Mouse (Mus musculus): ENCODE measurements around the gene Chrna9. TPM values are rescaled to one million over a fixed set of nuclear protein-coding genes. Genes with fewer than 3 reads are reported as not detected.
"Not testable (repeated sequence)": the region's sequence is repeated elsewhere in the genome, so short reads cannot be mapped to it uniquely, and the experiment has no call there.

Chrna9 gene
- total RNA-seq, 2 experiments from 2014 or later = not detected

DNA sequence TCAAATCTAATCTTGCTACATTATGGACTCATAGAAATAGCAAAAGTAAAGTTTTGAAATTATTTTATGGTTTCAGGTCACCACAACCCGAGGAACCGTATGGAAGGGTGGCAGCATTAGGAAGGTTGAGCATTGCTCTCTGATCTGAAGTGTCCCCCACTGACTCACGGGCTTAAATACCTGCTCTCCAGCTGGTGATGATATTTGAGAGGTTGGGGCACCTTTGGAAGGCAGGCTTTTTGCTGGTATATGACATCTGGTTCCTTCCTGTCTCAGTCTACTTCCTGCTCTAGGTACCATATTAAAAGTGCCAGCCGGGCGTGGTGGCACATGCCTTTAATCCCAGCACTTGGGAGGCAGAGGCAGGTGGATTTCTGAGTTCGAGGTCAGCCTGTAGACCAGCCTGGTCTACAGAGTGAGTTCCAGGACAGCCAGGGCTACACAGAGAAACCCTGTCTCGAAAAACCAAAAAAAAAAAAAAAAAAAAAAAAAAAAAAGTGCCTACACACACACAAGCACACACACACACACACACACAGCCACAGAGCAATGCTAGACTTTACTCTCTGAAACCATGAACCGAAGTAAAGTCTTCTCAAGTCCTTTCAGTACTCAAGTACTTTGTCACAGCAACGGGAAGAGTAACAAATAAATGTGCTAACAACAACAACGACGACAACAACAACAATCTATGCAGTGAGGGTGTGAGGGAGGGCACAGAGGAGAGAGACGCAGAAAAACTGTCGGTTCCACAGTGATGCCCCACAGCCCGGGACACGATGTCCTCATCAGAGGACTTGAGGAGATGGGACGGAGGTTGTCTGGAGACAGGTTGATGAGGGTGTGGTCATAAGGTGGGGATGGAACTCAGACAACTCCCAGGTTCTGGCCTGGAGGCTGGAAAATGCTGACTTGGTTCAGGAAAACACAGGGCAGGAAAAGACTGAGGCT is 19.7 kb downstream of the Chrna9 start:
- no peak for ATAC-seq (replicated peaks; ENCODE audit: low FRiP score, poor library complexity, severe bottlenecking)

DNA sequence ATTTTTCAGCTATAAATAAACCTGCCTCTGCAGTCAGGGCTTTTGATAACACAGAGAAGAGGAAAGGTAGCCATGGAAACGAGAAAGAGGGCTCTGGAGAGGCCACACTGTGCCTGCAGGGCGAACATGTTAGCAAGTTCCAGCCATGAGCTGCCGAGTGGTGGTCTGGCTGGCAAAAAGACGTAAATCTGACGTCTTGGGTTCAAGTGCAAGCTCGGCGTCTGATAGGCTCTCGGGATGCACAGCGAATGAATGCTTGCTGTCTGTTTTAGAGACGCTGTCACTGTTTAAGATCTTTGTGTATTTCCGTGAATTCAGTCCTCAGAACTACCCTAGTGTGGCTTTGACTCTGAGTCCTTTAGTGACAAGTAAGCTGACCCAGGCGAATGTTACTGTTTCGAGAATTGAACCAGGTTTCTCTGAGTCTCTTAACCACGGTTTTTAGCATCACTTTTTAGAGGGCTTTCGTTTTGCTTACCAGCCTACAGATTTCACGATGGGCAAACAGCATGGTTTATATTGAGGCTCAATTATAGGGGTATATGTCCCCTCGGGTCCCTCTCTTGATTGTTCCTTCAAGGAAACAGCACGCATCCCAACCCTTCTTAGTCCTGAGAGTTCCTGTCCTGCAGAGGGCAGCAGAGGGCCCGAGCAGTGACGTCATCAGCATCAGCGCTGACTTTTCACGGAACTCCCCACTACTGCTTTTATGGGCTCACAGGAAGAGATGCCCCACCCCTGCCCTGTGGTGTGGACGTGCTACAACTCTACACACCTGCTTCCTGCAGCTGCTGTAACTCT is 20.8 kb downstream of the Chrna9 start:
- ATAC-seq (replicated peaks; ENCODE audit: low FRiP score, poor library complexity, severe bottlenecking) = peak; percentile 86

DNA sequence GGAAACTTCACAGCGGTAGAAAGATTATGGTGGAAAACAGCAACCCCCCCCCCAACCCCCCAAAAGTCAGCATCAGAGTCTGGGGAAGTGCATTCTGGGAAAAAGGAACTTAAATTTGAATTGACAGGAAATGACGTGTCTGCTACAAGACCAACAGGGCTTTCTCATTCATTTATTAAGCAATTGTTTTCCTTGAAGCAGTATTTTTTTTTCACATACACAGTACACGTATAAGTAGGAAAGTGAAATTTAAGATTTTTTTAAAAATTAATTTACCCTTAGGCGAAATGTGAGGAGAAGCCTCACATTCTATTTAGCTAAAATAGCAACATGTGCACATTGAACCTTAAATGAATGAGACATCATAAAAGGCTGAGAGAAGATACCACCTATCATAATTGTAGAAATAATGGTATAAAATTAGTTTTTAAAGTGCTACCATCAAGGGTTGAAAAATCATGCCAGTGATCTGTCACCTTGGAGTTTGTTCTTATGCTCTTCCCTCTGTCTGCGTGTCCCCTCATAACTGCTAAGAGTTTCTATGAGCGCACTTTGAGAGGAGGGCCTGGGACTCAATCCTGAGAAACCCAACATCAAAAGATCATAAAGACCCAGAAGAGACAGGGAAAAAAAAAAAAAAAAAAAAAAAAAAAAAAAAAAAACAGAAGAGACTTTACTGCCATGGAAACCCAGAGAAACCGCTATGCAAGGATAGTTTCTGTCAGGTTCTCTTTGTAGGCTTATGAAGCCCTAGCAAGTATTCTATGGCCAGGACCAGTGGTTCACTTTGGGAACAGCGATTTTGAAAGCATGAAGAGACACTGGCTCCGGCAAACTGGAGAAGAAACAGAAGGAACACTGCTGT is 21.7 kb downstream of the Chrna9 start:
- no peak for ATAC-seq (replicated peaks; ENCODE audit: low FRiP score, poor library complexity, severe bottlenecking)

DNA sequence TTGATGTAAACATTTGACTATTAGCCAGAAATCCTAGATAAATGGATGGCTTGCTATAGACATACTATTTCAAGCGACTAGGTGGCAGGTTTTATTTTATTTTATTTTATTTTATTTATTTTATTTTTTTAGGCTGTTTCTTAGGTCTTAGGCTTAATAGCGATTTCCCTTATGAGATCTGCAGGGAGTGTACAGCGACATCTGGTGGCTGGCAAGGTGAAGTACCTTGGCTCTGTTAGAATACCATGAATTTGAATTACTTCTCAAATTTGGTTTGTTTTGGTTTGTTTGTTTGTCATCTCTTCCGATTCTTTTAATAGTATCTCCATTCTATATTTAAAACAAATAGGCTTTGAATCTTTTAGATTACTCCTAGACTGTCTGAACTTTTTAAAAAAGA is 23.9 kb downstream of the Chrna9 start:
- no peak for ATAC-seq (replicated peaks; ENCODE audit: low FRiP score, poor library complexity, severe bottlenecking)

DNA sequence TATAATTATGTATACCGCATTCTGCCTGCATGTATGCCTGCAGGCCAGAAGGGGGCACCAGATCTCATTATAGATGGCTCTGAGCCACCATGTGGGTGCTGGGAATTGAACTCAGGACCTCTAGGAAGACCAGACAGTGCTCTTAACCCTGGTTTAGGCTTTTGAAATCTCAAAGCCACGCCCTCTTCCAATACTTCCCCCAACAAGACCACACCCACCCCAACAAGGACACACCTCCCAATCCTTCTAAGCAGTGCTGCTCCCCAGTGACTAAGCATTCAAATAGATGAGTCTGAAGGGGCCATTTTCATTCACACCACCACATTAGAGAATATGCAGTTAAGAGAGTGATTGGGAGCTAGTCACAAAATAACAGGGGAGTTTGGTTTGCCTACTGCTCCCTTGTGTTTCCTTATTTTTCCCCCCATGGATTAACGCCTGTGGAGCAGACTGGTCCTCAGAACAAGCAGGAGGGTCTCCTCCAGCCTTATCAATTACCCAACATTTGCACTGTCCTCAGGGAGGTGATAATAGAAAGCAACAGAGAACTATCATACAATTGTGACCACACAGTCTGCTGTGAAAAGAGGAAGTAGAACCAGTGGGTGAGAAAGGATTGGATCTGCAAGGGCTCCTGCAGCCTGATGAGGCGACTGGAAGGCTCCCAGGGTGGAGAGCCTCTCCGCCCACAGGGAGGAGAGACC is 25.3 kb downstream of the Chrna9 start:
- no peak for ATAC-seq (replicated peaks; ENCODE audit: low FRiP score, poor library complexity, severe bottlenecking)

DNA sequence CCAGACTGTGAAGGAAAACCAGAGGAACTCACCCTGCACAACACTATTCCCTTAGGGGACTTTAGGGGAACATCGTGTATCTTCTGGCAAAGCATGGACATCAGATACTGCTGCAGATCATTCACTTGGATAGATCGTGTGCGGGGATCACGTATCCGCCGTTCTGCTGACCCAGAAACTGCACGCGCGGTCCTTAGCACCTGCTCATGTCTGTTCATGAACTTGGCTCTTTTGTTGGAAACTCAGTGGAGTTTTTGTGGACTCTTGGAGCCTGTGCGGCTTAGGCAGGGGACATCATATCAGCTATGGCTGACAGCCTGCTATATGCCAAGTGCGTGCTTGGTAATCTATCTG is 25.9 kb downstream of the Chrna9 start:
- ATAC-seq (replicated peaks; ENCODE audit: low FRiP score, poor library complexity, severe bottlenecking) = no peak

DNA sequence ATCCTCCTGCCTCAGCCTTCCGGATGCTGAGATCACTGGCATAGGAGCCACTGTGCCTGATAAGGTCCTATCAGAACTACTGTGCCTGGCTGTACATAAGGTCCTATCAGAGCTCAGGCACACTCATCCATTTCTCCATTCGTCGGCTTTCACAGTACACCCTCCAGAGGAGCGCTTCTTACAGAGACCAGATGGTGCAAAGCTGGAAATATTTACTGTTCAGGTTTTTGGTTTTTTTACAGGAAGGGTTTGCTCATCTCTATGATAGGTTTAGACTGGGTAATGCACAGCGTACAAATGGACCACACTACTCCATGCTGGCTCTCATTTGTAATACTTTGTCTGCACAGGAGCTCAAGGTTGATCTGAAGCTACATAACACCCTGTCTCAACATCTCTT is 28.6 kb downstream of the Chrna9 start:
- ATAC-seq (replicated peaks; ENCODE audit: low FRiP score, poor library complexity, severe bottlenecking) = no peak

DNA sequence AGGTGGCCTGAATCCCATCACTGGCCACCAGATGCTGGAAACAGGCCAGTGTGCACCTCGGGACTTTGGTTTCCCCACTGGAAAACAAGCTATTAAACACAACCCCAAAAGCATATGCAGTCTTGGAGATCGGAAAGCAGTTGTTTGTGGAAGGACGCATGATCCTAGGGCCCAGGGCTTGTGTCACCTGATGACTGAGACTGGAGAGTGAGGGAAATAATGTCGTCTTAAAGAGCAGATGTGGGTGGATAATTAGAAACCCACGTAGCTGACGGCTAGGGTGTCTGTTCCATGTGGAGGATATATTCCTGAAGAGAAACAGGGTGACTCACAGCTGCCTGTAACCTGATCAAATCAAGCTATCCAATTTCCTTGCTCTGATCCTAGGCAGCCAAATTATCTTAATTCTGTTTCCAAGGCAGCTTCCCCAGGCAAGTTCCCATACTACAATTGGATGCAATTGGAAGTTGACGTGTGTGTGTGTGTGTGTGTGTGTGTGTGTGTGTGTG is 31.1 kb downstream of the Chrna9 start:
- no peak for ATAC-seq (replicated peaks; ENCODE audit: low FRiP score, poor library complexity, severe bottlenecking)

DNA sequence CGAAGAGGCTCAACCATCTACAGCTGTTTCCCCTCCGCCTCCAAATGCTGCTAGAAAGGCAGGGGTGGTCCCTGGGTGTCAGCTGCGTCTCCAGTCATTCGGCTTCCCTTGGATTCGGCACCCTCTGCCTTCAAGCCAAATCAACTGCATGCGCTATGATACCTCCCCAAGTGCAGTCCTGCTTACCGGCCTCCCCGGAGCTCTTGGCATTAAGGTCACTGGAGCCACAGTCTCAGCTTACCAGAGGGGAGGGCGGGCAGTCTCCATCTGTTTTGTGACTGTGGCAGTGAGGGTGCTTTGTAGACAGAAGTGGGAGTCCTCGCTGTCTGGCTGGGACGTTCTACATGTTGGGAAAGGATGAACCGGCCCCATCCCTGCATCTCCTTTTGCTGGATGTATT is 32.4 kb downstream of the Chrna9 start:
- ATAC-seq (replicated peaks; ENCODE audit: low FRiP score, poor library complexity, severe bottlenecking) = no peak

DNA sequence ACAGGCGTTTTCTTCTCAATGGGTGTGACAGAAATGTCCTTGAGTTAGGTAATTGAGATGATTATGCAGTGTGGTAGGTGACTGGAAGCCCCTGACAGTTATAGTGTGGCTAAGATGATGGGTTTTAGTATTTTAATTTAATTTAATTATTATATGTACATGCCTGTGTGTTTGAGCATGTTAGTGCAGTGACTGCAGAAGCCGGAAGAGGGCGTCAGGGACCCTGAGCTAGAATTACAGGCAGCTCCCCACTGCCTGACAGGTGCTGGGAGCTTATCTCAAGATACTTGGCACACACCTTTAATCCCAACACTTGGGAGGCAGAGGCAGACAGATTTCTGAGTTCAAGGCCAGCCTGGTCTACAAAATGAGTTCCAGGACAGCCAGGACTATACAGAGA is 33.3 kb downstream of the Chrna9 start:
- no peak for ATAC-seq (replicated peaks; ENCODE audit: low FRiP score, poor library complexity, severe bottlenecking)

DNA sequence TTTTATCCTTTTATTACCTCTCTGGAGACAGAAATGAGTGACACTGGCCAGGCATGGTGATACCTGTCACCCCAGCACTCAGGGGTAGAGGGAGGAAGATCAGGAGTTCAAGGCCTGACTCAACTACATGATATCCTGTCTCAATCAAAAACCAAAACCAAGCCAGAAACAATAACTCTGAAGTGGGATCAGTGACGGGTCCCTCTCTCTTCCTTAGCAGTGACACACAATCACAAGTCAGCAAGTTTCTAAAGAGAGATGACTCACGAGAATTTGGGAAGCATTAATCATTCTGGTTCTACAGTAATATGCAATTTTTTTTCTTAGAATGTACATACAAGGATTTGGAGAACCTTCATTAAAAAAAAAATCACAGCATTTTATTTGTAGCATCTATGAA is 38.5 kb downstream of the Chrna9 start:
- no peak for ATAC-seq (replicated peaks; ENCODE audit: low FRiP score, poor library complexity, severe bottlenecking)

DNA sequence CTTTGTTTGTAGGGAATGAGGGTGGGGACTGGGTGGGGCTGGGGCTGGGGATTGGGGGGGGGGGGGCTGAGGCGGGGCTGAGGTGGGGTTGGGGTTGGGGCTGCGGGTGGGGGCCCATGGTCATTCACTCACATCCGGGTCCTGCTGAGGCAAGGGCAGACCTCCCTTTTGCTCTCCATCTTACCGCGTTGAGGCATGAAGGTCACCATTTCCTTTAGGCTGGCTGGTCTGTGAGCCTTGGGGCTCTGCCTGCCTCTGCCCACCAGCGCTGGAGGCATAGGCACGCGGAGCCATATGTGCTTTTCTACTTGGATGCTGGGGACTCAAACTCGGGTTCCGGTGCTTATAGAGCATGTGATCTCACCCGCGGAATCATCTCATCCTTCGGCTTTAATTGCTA is 41.0 kb downstream of the Chrna9 start:
- ATAC-seq (replicated peaks; ENCODE audit: low FRiP score, poor library complexity, severe bottlenecking) = no peak

DNA sequence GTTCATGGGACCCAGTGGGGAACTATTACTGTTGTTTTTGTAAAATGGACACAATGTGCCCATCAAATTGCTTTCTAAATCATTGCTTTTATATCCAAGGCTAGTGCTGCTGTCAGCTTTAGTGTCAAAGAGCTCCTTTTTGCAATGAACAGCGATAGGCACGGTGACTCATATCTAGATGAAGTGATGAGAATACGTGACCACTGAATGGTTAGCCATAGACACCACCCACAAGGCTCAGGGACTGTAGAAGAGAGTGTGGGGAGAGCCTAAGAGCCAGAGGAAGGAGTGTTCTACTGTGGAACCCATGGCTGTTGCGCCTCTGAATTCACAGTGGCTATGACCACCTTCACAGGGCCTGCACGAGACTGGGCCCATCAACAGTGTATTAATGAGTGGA is 51.7 kb downstream of the Chrna9 start:
- ATAC-seq (replicated peaks; ENCODE audit: low FRiP score, poor library complexity, severe bottlenecking) = no peak

DNA sequence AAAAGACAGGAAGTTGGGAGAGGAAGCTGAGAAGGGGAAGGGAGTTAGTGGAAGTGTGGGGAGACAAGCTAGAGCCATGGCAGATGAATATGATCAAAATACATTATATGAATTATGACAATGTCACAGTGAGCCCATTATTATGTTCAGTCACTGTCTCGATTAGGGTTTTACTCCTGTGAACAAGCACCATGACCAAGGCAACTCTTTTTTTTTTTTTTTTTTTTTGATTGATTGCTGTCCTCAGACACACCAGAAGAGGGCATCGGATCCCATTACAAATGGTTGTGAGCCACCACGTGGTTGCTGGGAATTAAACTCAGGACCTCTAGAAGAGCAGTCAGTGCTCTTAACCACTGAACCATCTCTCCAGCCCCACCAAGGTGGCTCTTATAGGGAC is 52.3 kb downstream of the Chrna9 start:
- ATAC-seq (replicated peaks; ENCODE audit: low FRiP score, poor library complexity, severe bottlenecking) = not testable (repeated sequence)

DNA sequence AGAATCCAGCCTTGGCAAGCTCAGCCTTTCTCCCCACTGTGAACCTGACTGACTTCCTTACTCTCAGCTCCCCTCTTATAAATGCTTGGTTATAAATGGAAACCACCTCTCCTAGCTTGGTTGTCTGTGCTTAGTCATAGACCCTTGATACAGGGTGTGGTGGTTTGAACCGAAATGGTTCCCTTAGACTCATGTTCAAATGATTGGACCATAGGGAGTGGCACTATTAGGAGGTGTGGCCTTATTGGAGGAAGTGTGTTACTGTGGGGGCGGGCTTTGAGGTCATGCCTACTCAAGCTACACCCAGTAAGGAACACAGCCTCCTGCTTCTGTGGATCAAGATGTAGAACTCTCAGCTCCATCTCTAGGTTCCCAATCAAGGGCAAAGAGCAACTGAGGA is 56.5 kb downstream of the Chrna9 start:
- no peak for ATAC-seq (replicated peaks; ENCODE audit: low FRiP score, poor library complexity, severe bottlenecking)

DNA sequence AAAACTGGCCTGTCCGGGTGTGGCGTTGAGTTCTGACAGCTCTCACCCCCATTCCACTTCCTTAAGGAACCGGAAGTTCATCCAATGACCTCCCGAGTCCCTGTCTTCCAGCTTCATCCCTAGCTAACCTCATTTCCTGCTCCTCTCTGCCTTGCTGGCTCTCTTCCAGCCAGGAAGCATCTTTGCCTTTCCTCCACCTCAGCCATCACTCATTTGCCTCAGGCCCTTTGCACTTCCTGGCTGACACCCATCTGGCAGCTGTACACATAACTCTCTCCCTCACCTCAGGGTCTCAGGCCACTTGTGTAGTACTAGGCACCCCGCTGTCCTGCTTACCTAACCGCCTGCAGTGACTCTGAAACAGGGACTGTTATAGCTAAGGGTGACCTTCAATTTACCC is 59.9 kb downstream of the Chrna9 start:
- ATAC-seq (replicated peaks; ENCODE audit: low FRiP score, poor library complexity, severe bottlenecking) = no peak

DNA sequence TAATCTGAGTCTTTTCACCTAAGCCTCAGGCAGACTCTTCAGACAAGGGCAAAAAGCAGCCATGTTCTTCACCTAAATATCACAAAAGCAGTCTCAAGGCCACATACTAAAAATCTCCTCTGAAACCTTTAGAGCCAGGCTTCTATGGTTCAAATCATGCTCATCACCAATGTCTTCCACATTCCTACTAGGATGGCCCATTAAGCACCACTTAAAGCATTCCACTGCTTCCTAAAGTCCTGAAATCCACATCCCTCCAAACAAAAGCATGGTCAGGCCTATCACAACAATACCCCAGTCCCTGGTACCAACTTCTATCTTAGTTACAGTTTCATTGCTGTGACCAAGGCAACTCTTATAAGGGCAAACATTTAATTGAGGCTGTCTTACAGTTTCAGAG is 63.1 kb downstream of the Chrna9 start:
- ATAC-seq (replicated peaks; ENCODE audit: low FRiP score, poor library complexity, severe bottlenecking) = no peak

DNA sequence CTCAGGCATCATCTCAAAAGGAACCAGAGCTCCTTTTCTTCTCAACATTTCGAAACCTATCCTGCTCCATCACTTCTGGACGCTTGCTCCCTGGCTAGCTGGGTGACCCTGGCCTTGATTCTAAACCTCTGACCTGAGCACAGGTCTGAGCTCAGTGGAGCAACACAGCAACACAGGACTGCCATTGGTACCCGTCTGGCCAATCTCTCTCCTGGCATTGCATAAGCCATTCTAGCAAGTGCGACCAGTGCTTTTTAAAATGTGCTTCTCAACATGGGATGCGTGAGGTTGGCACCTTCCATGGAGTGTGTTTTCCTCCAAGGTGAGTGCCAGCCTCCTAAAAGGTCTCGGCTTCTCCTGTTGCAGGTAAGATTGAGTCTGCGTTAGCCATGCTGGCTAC is 64.4 kb downstream of the Chrna9 start:
- ATAC-seq (replicated peaks; ENCODE audit: low FRiP score, poor library complexity, severe bottlenecking) = no peak

DNA sequence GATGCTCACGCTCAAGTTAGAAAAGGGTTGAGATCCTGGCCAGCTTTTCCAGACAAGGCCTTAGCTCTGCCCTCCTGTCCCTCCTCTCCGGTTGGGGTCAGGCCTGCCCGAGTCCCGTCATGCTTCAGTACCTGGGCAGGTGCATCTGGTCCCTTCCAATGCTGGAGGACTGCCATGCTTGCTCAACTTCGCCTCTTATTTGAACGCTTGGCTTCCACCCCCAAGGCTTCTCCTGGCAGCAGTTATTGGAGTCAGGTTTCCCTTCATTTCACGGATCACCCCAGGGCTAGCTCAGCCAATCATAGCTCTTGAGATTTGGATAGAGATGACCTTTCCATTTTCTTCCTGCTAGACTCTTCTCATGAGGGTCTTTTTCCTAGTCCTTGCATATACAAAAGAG is 65.4 kb downstream of the Chrna9 start:
- ATAC-seq (replicated peaks; ENCODE audit: low FRiP score, poor library complexity, severe bottlenecking) = no peak

Measured in erythroblast, adult 5-6 weeks (primary cell).